Mouse (Mus musculus) intestine, embryonic 16.5 days (tissue): Measurements from ENCODE around the gene 1700018B08Rik. TPM values are rescaled to one million over a fixed set of nuclear protein-coding genes. Genes with fewer than 3 reads are reported as not detected.
A peak's percentile ranks its signal among the peaks of the same experiment; 100 is the strongest.

Experiments used
- ATAC-seq: fragments of 200-750 bp; cut with Nextera tagmentation; 2 replicates; pipeline ENCODE4 v1.8.0; 2017; ENCODE audit warnings: moderate TSS enrichment, moderate library complexity
- H3K27ac ChIP-seq: fragments of 300-500 bp; sonication (generic); 2 replicates; pipeline ENCODE4 v1.5.1; 2014; ENCODE audit warnings: mild to moderate bottlenecking, low read length
- H3K27me3 ChIP-seq: fragments of 300-500 bp; sonication (generic); replicated peaks from 2 replicates; pipeline ENCODE4 v1.6.1; 2014; ENCODE audit warnings: low read length, control low read depth, mixed read lengths; ENCODE audit not compliant: control insufficient read depth, insufficient read depth
- H3K36me3 ChIP-seq: fragments of 300-500 bp; sonication (generic); 2 replicates; pipeline ENCODE4 v1.6.1; 2014; ENCODE audit warnings: low read length, control low read depth; ENCODE audit not compliant: control insufficient read depth, insufficient read depth
- H3K4me1 ChIP-seq: fragments of 300-500 bp; sonication (generic); 2 replicates; pipeline ENCODE4 v1.6.1; 2014; ENCODE audit warnings: low read length, control low read depth, mixed read lengths; ENCODE audit not compliant: control insufficient read depth, insufficient read depth
- H3K4me2 ChIP-seq: fragments of 300-500 bp; sonication (generic); 2 replicates; pipeline ENCODE4 v1.6.1; 2014; ENCODE audit warnings: low read depth, low read length, control low read depth
- H3K4me3 ChIP-seq: fragments of 300-500 bp; sonication (generic); 2 replicates; pipeline ENCODE4 v1.5.1; 2014; ENCODE audit warnings: mild to moderate bottlenecking, low read length
- H3K9ac ChIP-seq: fragments of 300-500 bp; sonication (generic); 2 replicates; pipeline ENCODE4 v1.6.1; 2014; ENCODE audit warnings: low read depth, low read length
- H3K9me3 ChIP-seq: fragments of 300-500 bp; sonication (generic); 2 replicates; pipeline ENCODE4 v1.6.1; 2016; ENCODE audit warnings: low read length, control low read depth; ENCODE audit not compliant: control insufficient read depth
- WGBS: fragments of 180-500 bp; shearing (Covaris S2); extraction: QIAGEN DNeasy Blood & Tissue Kit; methylation state at CpG from one replicate; pipeline ENCODE4 v1.1.7; 2014; 5-methylcytosine and 5-hydroxymethylcytosine counted together
- polyA plus RNA-seq: library from polyadenylated mRNA; unstranded; fragments of >200 nt; fragmentation: Nextera tagmentation; extraction: Ambion mirVana; gene quantifications from 2 replicates; pipeline ENCODE4 v1.2.1, GENCODE M21; 2015

Gene 1700018B08Rik
- polyA plus RNA-seq, 1 experiment from 2014 or later: not detected

GRCm38 (mm10) chr8:121583653-121584052 is 39.5 kb upstream of the 1700018B08Rik start:
- Histone ChIP-seq H3K4me2 (no peak overlapping the region), H3K9ac (no peak overlapping the region), H3K4me1 (peaks cover 15% of the 10 kb centered on the region; the same call in 1 of the 2 replicates), H3K36me3 (no peaks in the 10 kb centered on the region), H3K4me3 (no peak overlapping the region), H3K27ac (no peak overlapping the region), H3K27me3 (no peaks in the 10 kb centered on the region), H3K9me3 (no peaks in the 10 kb centered on the region)
- no peak for ATAC-seq
- 54% methylated on average over 8 of the region's 8 CpGs for WGBS

- H3K27ac ChIP-seq: no peak overlapping the region
- no peaks in the 10 kb centered on the region for H3K36me3 ChIP-seq
- H3K27me3 ChIP-seq: no peaks in the 10 kb centered on the region
- WGBS: 24% methylated on average over 9 of the region's 9 CpGs
- no peak overlapping the region for H3K4me2 ChIP-seq
- H3K9me3 ChIP-seq: no peaks in the 10 kb centered on the region
- H3K4me3 ChIP-seq: no peak overlapping the region
- ATAC-seq: no peak
- peaks cover 30% of the 10 kb centered on the region for H3K4me1 ChIP-seq
- no peak overlapping the region for H3K9ac ChIP-seq
These were observed 36.3 kb upstream of the 1700018B08Rik start for GRCm38 (mm10) chr8:121580465-121580864.

GRCm38 (mm10) chr8:121578676-121579451 is 34.7 kb upstream of the 1700018B08Rik start, which contains the start of gene Fbxo31:
Fbxo31 (minus strand) TSS chr8:121578806.
- no peaks in the 10 kb centered on the region for H3K27me3 ChIP-seq
- H3K9me3 ChIP-seq: no peaks in the 10 kb centered on the region
- H3K27ac ChIP-seq: peak within 1 kb of the TSS; percentile 35
- H3K9ac ChIP-seq: peak within 1 kb of the TSS; percentile 89
- ATAC-seq: peak; percentile 96
- peaks cover 28% of the 10 kb centered on the region for H3K4me1 ChIP-seq
- H3K4me3 ChIP-seq: peak within 1 kb of the TSS; percentile 92
- no peaks in the 10 kb centered on the region for H3K36me3 ChIP-seq
- peak within 1 kb of the TSS; percentile 89 for H3K4me2 ChIP-seq
- 1% methylated on average over 63 of the region's 63 CpGs for WGBS

GRCm38 (mm10) chr8:121577751-121578675 is 33.9 kb upstream of the 1700018B08Rik start:
- 1% methylated on average over 44 of the region's 44 CpGs for WGBS
- H3K9ac ChIP-seq: peak overlapping the region; percentile 89
- H3K4me3 ChIP-seq: peak overlapping the region; percentile 92
- ATAC-seq: peak; percentile 6
- peak overlapping the region; percentile 35 for H3K27ac ChIP-seq
- H3K4me2 ChIP-seq: peak overlapping the region; percentile 89
- H3K4me1 ChIP-seq: peaks cover 36% of the 10 kb centered on the region
- no peaks in the 10 kb centered on the region for H3K9me3 ChIP-seq
- H3K27me3 ChIP-seq: no peaks in the 10 kb centered on the region
- no peaks in the 10 kb centered on the region for H3K36me3 ChIP-seq

- H3K9me3 ChIP-seq: no peaks in the 10 kb centered on the region
- peaks cover 36% of the 10 kb centered on the region for H3K4me1 ChIP-seq
- H3K4me2 ChIP-seq: no peak overlapping the region
- ATAC-seq: no peak
- WGBS: 71% methylated on average over 3 of the region's 3 CpGs
- H3K9ac ChIP-seq: no peak overlapping the region
- no peak overlapping the region for H3K4me3 ChIP-seq
- no peaks in the 10 kb centered on the region for H3K27me3 ChIP-seq
- H3K27ac ChIP-seq: no peak overlapping the region
- no peaks in the 10 kb centered on the region for H3K36me3 ChIP-seq
These were observed 31.5 kb upstream of the 1700018B08Rik start for GRCm38 (mm10) chr8:121575661-121576060.

- 39% methylated on average over 3 of the region's 3 CpGs for WGBS
- Histone ChIP-seq H3K4me1 (peaks cover 30% of the 10 kb centered on the region), H3K4me3 (no peak overlapping the region), H3K36me3 (no peaks in the 10 kb centered on the region), H3K9me3 (no peaks in the 10 kb centered on the region), H3K27me3 (no peaks in the 10 kb centered on the region), H3K27ac (no peak overlapping the region), H3K9ac (no peak overlapping the region), H3K4me2 (no peak overlapping the region)
- peak; percentile 69 for ATAC-seq
These were observed 29.2 kb upstream of the 1700018B08Rik start for GRCm38 (mm10) chr8:121573275-121573674.

GRCm38 (mm10) chr8:121572121-121572520 is 28.0 kb upstream of the 1700018B08Rik start:
- Histone ChIP-seq H3K27me3 (no peaks in the 10 kb centered on the region), H3K4me2 (no peak overlapping the region), H3K27ac (no peak overlapping the region), H3K4me3 (no peak overlapping the region), H3K36me3 (no peaks in the 10 kb centered on the region), H3K9ac (no peak overlapping the region), H3K9me3 (no peaks in the 10 kb centered on the region), H3K4me1 (peaks cover 22% of the 10 kb centered on the region)
- ATAC-seq: no peak
- 74% methylated on average over 7 of the region's 7 CpGs for WGBS

GRCm38 (mm10) chr8:121570801-121571200 is 26.7 kb upstream of the 1700018B08Rik start:
- no peak for ATAC-seq
- no peak overlapping the region for H3K27ac ChIP-seq
- no peak overlapping the region for H3K9ac ChIP-seq
- WGBS: 73% methylated on average over 17 of the region's 17 CpGs
- no peaks in the 10 kb centered on the region for H3K9me3 ChIP-seq
- no peaks in the 10 kb centered on the region for H3K27me3 ChIP-seq
- H3K4me3 ChIP-seq: no peak overlapping the region
- no peak overlapping the region for H3K4me2 ChIP-seq
- peaks cover 2% of the 10 kb centered on the region; the same call in 1 of the 2 replicates for H3K36me3 ChIP-seq
- peaks cover 15% of the 10 kb centered on the region for H3K4me1 ChIP-seq

GRCm38 (mm10) chr8:121570335-121570734 is 26.2 kb upstream of the 1700018B08Rik start:
- H3K27ac ChIP-seq: no peak overlapping the region
- 80% methylated on average over 21 of the region's 21 CpGs for WGBS
- no peaks in the 10 kb centered on the region for H3K27me3 ChIP-seq
- H3K9me3 ChIP-seq: no peaks in the 10 kb centered on the region
- peaks cover 4% of the 10 kb centered on the region; the same call in 1 of the 2 replicates for H3K36me3 ChIP-seq
- no peak overlapping the region for H3K4me2 ChIP-seq
- H3K9ac ChIP-seq: no peak overlapping the region
- H3K4me1 ChIP-seq: peaks cover 13% of the 10 kb centered on the region
- no peak for ATAC-seq
- H3K4me3 ChIP-seq: no peak overlapping the region
